Mouse (Mus musculus) ovary, postnatal 36 days (tissue): ENCODE measurements around the gene Actl6a.
"Not testable (repeated sequence)": the region's sequence is repeated elsewhere in the genome, so short reads cannot be mapped to it uniquely, and the experiment has no call there.

Source experiments
- DNase-seq: peaks from one replicate; pipeline ENCODE4 v3.0.0; 2022; ENCODE audit warnings: low spot score, mixed read lengths

Gene Actl6a

GRCm38 (mm10) chr3:32705647-32706348 lies at the start of gene Actl6a:
Actl6a (plus strand) TSS chr3:32706298.
- not testable (repeated sequence) for DNase-seq

GRCm38 (mm10) chr3:32656398-32656994 lies 49.6 kb upstream of the Actl6a start:
- no peak for DNase-seq

- no peak for DNase-seq
Observed at GRCm38 (mm10) chr3:32658401-32658800, 47.7 kb upstream of the Actl6a start.

GRCm38 (mm10) chr3:32658821-32659220 lies 47.3 kb upstream of the Actl6a start:
- peak; percentile 11 for DNase-seq

GRCm38 (mm10) chr3:32659506-32659905 lies 46.6 kb upstream of the Actl6a start:
- DNase-seq: no peak

- DNase-seq: no peak
Observed at GRCm38 (mm10) chr3:32660276-32660675, 45.8 kb upstream of the Actl6a start.

GRCm38 (mm10) chr3:32660831-32661555 lies 45.1 kb upstream of the Actl6a start:
- DNase-seq: no peak

- DNase-seq: no peak
Observed at GRCm38 (mm10) chr3:32661556-32661930, 44.6 kb upstream of the Actl6a start.

- DNase-seq: no peak
Observed at GRCm38 (mm10) chr3:32668256-32668959, 37.7 kb upstream of the Actl6a start.

GRCm38 (mm10) chr3:32669211-32669610 lies 36.9 kb upstream of the Actl6a start:
- no peak for DNase-seq

- DNase-seq: no peak
Observed at GRCm38 (mm10) chr3:32670196-32670595, 35.9 kb upstream of the Actl6a start.

- DNase-seq: no peak
Observed at GRCm38 (mm10) chr3:32673151-32673550, 32.9 kb upstream of the Actl6a start.

GRCm38 (mm10) chr3:32676393-32676792 lies 29.7 kb upstream of the Actl6a start:
- DNase-seq: no peak

- no peak for DNase-seq
Observed at GRCm38 (mm10) chr3:32682910-32683531, 23.1 kb upstream of the Actl6a start.

- no peak for DNase-seq
Observed at GRCm38 (mm10) chr3:32684631-32685030, 21.5 kb upstream of the Actl6a start.

- no peak for DNase-seq
Observed at GRCm38 (mm10) chr3:32686537-32686936, 19.6 kb upstream of the Actl6a start.

- DNase-seq: no peak
Observed at GRCm38 (mm10) chr3:32687156-32687555, 18.9 kb upstream of the Actl6a start.

- no peak for DNase-seq
Observed at GRCm38 (mm10) chr3:32689567-32689999, 16.5 kb upstream of the Actl6a start.

- DNase-seq: no peak
Observed at GRCm38 (mm10) chr3:32690008-32690407, 16.1 kb upstream of the Actl6a start.

GRCm38 (mm10) chr3:32690901-32691300 lies 15.2 kb upstream of the Actl6a start:
- DNase-seq: no peak

GRCm38 (mm10) chr3:32691841-32692240 lies 14.3 kb upstream of the Actl6a start:
- no peak for DNase-seq

- no peak for DNase-seq
Observed at GRCm38 (mm10) chr3:32694211-32694610, 11.9 kb upstream of the Actl6a start.
